Mouse (Mus musculus): ENCODE data around the gene Ubap1.

- TF ChIP-seq CTCF (IDR thresholded peaks at IDR 0.05; ENCODE audit: low read depth) (no peak), EP300 (IDR thresholded peaks at IDR 0.05; ENCODE audit: low read depth) (no peak)
Measured at GRCm38 (mm10) chr4:41406597-41406996, 57.8 kb downstream of the Ubap1 start.

All from liver, embryonic 14.5 days (tissue).